20 mouse cellular contexts compared by ENCODE assay signal in the genomic region with DNA sequence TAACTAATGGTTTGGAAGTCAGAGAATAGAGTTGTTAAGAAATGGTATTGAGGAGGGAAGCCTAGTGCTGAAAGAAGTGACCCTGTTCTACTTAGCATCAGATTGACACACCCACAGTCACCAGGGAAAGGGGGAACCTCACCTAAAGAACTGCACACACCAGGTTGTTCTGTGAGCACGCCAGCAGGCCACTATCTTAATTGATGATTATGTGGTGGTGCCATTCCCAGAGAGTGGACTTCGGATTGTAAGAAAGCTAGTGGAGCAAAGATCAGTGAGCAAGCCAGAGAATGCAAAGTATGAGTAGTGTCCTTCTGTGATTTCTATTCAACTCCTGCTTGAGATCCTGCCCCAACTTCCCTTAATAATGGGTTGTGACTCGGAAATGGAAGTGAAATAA. TPM values are rescaled to one million over a fixed set of nuclear protein-coding genes. Genes with fewer than 3 reads are reported as not detected.
"Had no signal": no experiment of that assay in that cellular context is flagged by ENCODE, and none has a peak within 500 bp of the region (broad histone marks: within the 10 kb centered on the region; RNA-seq: fewer than 3 reads in every experiment).

No protein-coding gene starts in this region.

- H3K9me3 ChIP-seq: lung, embryonic 15.5 days; megakaryocyte, embryonic 14.5 days; midbrain, embryonic 13.5 days; midbrain, embryonic 15.5 days; neural tube, embryonic 12.5 days; stomach, embryonic 15.5 days had no signal

- H3K27me3 ChIP-seq: lung, embryonic 15.5 days; megakaryocyte, embryonic 14.5 days; midbrain, embryonic 13.5 days; neural tube, embryonic 12.5 days; stomach, embryonic 15.5 days had no signal

- H3K9ac ChIP-seq: liver, postnatal 0 days; lung, embryonic 15.5 days; midbrain, embryonic 13.5 days; midbrain, embryonic 15.5 days; neural tube, embryonic 12.5 days; stomach, embryonic 15.5 days had no signal

- H3K27ac ChIP-seq: lung, embryonic 15.5 days; macrophage; midbrain, embryonic 13.5 days; midbrain, embryonic 15.5 days; neural tube, embryonic 12.5 days; stomach, embryonic 15.5 days had no signal

- H3K4me3 ChIP-seq: lung, embryonic 15.5 days; megakaryocyte, embryonic 14.5 days; midbrain, embryonic 13.5 days; midbrain, embryonic 15.5 days; neural tube, embryonic 12.5 days; stomach, embryonic 15.5 days had no signal

- ATAC-seq: liver, postnatal 0 days; lung, postnatal 0 days; midbrain, embryonic 13.5 days; midbrain, embryonic 15.5 days had no signal

- DNase-seq: liver, postnatal 0 days; lung, adult 2 months; lung, postnatal 14 days; lung, postnatal 36 days; right cerebral cortex, postnatal 14 days; thymus, adult 18-20 months; thymus, postnatal 14 days; thymus, postnatal 36 days had no signal

- H3K4me1 ChIP-seq: lung, embryonic 15.5 days; megakaryocyte, embryonic 14.5 days; midbrain, embryonic 13.5 days; midbrain, embryonic 15.5 days; neural tube, embryonic 12.5 days; stomach, embryonic 15.5 days had no signal

- H3K4me2 ChIP-seq: lung, embryonic 15.5 days; midbrain, embryonic 11.5 days; midbrain, embryonic 13.5 days; midbrain, embryonic 15.5 days; neural tube, embryonic 12.5 days; stomach, embryonic 15.5 days had no signal

- H3K36me3 ChIP-seq: lung, embryonic 15.5 days; midbrain, embryonic 13.5 days; midbrain, embryonic 15.5 days; neural tube, embryonic 12.5 days; stomach, embryonic 15.5 days had no signal

RNA-seq across cellular contexts. Expression of a gene that starts 19.6 kb away (rescaled TPM):
- total RNA-seq: megakaryocyte progenitor cell, adult 5-6 weeks; monocyte, adult 5-6 weeks; neutrophil, adult 5-6 weeks had no signal
- polyA plus RNA-seq: macrophage had no signal
